Mouse (Mus musculus): ENCODE measurements around the gene Gldc.

DNA sequence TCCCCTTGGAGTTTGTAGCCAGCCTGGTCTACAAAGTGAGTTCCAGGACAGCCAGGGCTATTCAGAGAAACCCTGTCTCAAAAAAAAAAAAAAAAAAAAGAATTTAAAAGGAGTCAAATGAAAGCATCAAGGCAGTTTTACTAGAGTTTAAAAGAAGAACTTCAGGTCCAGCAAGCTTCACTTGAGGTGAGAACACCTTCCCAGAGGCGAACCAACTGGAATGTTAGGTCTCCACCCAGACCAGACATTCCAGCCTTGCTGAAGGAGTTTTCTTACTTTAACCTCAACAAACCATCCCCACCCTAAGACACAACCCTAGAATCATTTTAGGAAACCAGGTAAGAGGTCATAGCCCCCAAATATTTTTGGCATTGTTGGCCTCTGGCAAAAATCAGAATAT is 4.8 kb upstream of the Gldc start:
- TF ChIP-seq CTCF (IDR thresholded peaks at IDR 0.05; ENCODE audit: control insufficient read depth, insufficient read depth, insufficient replicate concordance, low read depth, low read length), result no peak
- TF ChIP-seq POLR2A (IDR thresholded peaks at IDR 0.05; ENCODE audit: control insufficient read depth, low read depth, low read length), result no peak

Measured in testis, adult 2 months (tissue).